Mouse (Mus musculus): ENCODE measurements around the gene Lce1i. TPM values are rescaled to one million over a fixed set of nuclear protein-coding genes. Genes with fewer than 3 reads are reported as not detected.

The Lce1i gene
- polyA plus RNA-seq, 1 experiment = not detected

DNA sequence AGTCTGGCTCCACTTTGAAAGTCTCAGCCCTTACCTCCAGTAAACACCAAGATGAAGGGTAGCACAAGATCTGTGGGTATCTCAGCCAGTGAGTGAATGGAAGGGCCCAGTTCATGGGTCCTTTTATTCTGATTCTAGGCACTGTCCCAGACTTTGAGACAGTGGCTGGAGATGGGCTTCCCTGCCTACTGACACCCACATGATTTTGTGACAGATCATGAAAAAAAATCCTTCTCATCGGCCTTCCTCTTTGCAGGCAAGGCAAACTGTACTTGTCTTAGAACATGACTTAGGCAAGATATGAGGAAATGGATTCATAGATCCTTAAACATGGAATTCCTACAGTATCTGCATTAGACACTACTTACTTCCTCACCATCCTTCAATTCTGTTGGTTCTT is 39.7 kb downstream of the Lce1i start, which contains the start of gene Gm38119:
TSS of gene Gm38119 (minus strand) at position 101 of the 400 bp plus-strand sequence.
- no peak within 1 kb of the TSS for H3K4me3 ChIP-seq (ENCODE audit: insufficient read depth, low read length)
- no peaks in the 10 kb centered on the region for H3K4me1 ChIP-seq (ENCODE audit: control insufficient read depth, insufficient read depth, low read length)
- no peak within 1 kb of the TSS for H3K27ac ChIP-seq (ENCODE audit: insufficient read depth, low read depth, low read length)
- TF ChIP-seq CTCF (IDR thresholded peaks at IDR 0.05; ENCODE audit: low read depth, low read length) (no peak), POLR2A (IDR thresholded peaks at IDR 0.05; ENCODE audit: borderline replicate concordance, low read depth, low read length) (no peak)

Other genes with a start within 250 kb of the Lce1i start
- not detected in 2 replicates for gene 2310046K23Rik, start 244.4 kb downstream of the Lce1i start, polyA plus RNA-seq (2012; ENCODE audit: insufficient read depth, insufficient read length, missing spikeins)
- gene Ivl, start 205.2 kb downstream of the Lce1i start, polyA plus RNA-seq (2012; ENCODE audit: insufficient read depth, insufficient read length, missing spikeins) = not detected in 2 replicates
- gene Smcp, start 189.9 kb downstream of the Lce1i start, polyA plus RNA-seq (2012; ENCODE audit: insufficient read depth, insufficient read length, missing spikeins) = not detected in 2 replicates
- not detected in 2 replicates for gene 2210017I01Rik, start 171.4 kb downstream of the Lce1i start, polyA plus RNA-seq (2012; ENCODE audit: insufficient read depth, insufficient read length, missing spikeins)
- not detected in 2 replicates for gene Lce6a, start 157.2 kb downstream of the Lce1i start, polyA plus RNA-seq (2012; ENCODE audit: insufficient read depth, insufficient read length, missing spikeins)
- gene Lce1a1, start 130.6 kb downstream of the Lce1i start, polyA plus RNA-seq (2012; ENCODE audit: insufficient read depth, insufficient read length, missing spikeins) = not detected in 2 replicates
- not detected in 2 replicates for gene Lce1b, start 122.0 kb downstream of the Lce1i start, polyA plus RNA-seq (2012; ENCODE audit: insufficient read depth, insufficient read length, missing spikeins)
- gene Lce1a2, start 108.6 kb downstream of the Lce1i start, polyA plus RNA-seq (2012; ENCODE audit: insufficient read depth, insufficient read length, missing spikeins) = not detected in 2 replicates
- not detected in 2 replicates for gene Lce1c, start 99.7 kb downstream of the Lce1i start, polyA plus RNA-seq (2012; ENCODE audit: insufficient read depth, insufficient read length, missing spikeins)
- not detected in 2 replicates for gene Lce1d, start 91.7 kb downstream of the Lce1i start, polyA plus RNA-seq (2012; ENCODE audit: insufficient read depth, insufficient read length, missing spikeins)
- gene Lce1e, start 69.8 kb downstream of the Lce1i start, polyA plus RNA-seq (2012; ENCODE audit: insufficient read depth, insufficient read length, missing spikeins) = not detected in 2 replicates
- not detected in 2 replicates for gene Lce1f, start 58.5 kb downstream of the Lce1i start, polyA plus RNA-seq (2012; ENCODE audit: insufficient read depth, insufficient read length, missing spikeins)
- not detected in 2 replicates for gene Gm38119, start 39.8 kb downstream of the Lce1i start, polyA plus RNA-seq (2012; ENCODE audit: insufficient read depth, insufficient read length, missing spikeins)
- not detected in 2 replicates for gene Lce1g, start 26.6 kb downstream of the Lce1i start, polyA plus RNA-seq (2012; ENCODE audit: insufficient read depth, insufficient read length, missing spikeins)
- gene Lce1h, start 13.8 kb downstream of the Lce1i start, polyA plus RNA-seq (2012; ENCODE audit: insufficient read depth, insufficient read length, missing spikeins) = not detected in 2 replicates
- gene Lce1j, start 11.6 kb upstream of the Lce1i start, polyA plus RNA-seq (2012; ENCODE audit: insufficient read depth, insufficient read length, missing spikeins) = not detected in 2 replicates
- gene Lce1k, start 29.0 kb upstream of the Lce1i start, polyA plus RNA-seq (2012; ENCODE audit: insufficient read depth, insufficient read length, missing spikeins) = not detected in 2 replicates
- gene Kprp, start 48.3 kb upstream of the Lce1i start, polyA plus RNA-seq (2012; ENCODE audit: insufficient read depth, insufficient read length, missing spikeins) = not detected in 2 replicates
- gene Lce1l, start 72.4 kb upstream of the Lce1i start, polyA plus RNA-seq (2012; ENCODE audit: insufficient read depth, insufficient read length, missing spikeins) = not detected in 2 replicates
- not detected in 2 replicates for gene 2310050C09Rik, start 91.3 kb upstream of the Lce1i start, polyA plus RNA-seq (2012; ENCODE audit: insufficient read depth, insufficient read length, missing spikeins)
- not detected in 2 replicates for gene Lce3a, start 147.3 kb upstream of the Lce1i start, polyA plus RNA-seq (2012; ENCODE audit: insufficient read depth, insufficient read length, missing spikeins)
- not detected in 2 replicates for gene Lce3b, start 154.1 kb upstream of the Lce1i start, polyA plus RNA-seq (2012; ENCODE audit: insufficient read depth, insufficient read length, missing spikeins)
- not detected in 2 replicates for gene Lce3c, start 165.6 kb upstream of the Lce1i start, polyA plus RNA-seq (2012; ENCODE audit: insufficient read depth, insufficient read length, missing spikeins)
- not detected in 2 replicates for gene Lce3d, start 178.5 kb upstream of the Lce1i start, polyA plus RNA-seq (2012; ENCODE audit: insufficient read depth, insufficient read length, missing spikeins)
- not detected in 2 replicates for gene Lce3e, start 188.2 kb upstream of the Lce1i start, polyA plus RNA-seq (2012; ENCODE audit: insufficient read depth, insufficient read length, missing spikeins)
- not detected in 2 replicates for gene Lce3f, start 213.3 kb upstream of the Lce1i start, polyA plus RNA-seq (2012; ENCODE audit: insufficient read depth, insufficient read length, missing spikeins)
- not detected in 2 replicates for gene Crct1, start 236.8 kb upstream of the Lce1i start, polyA plus RNA-seq (2012; ENCODE audit: insufficient read depth, insufficient read length, missing spikeins)
- gene Lce1m, start 240.2 kb upstream of the Lce1i start, polyA plus RNA-seq (2012; ENCODE audit: insufficient read depth, insufficient read length, missing spikeins) = not detected in 2 replicates